Mouse (Mus musculus): ENCODE measurements around the gene Atxn7l1. TPM values are rescaled to one million over a fixed set of nuclear protein-coding genes. Genes with fewer than 3 reads are reported as not detected.

Gene Atxn7l1
- polyA plus RNA-seq, 1 experiment from 2014 or later, result 9.0 TPM

DNA sequence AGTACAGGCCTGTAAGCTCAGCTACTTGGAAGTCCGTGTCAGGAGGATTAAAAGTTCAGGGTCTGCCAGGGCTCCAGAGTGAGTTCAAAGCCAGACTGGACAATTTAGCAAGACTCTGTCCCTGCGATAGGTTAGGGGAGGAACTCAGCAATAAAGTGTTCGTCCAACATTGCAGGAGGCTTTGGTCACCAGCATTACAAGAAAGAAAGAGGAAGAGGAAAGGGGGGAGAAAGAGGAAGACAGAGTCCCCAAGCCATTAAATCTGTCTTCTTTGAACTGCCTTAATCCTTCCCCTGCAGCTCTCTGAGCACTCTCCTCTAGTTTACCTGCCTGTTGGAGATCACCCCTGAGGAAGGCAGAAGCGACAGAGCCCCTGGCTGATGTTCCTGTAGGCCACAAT lies 184.6 kb downstream of the Atxn7l1 start:
- no peak for ATAC-seq (ENCODE audit: low read depth)
- Histone ChIP-seq H3K4me1 (replicated peaks) (peaks cover 37% of the 10 kb centered on the region), H3K4me3 (replicated peaks) (no peak overlapping the region), H3K27ac (peak overlapping the region; percentile 26; the same call in 1 of the 2 replicates), H3K4me2 (no peak overlapping the region), H3K9me3 (replicated peaks) (no peaks in the 10 kb centered on the region), H3K9ac (no peak overlapping the region), H3K36me3 (peaks cover 60% of the 10 kb centered on the region), H3K27me3 (no peaks in the 10 kb centered on the region)
- no peak for DNase-seq
- 53% methylated on average over 4 of the region's 4 CpGs for WGBS (ENCODE audit: insufficient replicate concordance)

DNA sequence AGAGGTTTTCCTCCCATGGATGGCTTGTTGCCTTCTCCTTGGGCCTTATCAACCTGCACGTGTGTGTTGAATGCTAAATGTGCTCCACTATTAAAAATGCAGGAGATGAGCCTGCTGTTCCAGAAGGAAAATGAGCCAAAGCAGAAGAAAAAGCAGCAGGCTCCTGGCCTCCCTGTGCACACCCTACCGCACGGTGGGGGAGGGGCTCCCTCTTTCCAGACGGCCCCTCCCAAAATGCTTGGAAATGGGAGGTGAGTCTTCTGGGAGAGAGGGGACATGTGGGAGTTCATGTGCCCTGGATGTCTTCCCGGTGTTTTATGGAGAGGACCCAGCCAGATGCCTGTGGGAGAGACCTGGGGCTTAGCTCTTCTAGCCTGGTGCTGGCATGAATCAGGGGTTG lies 185.3 kb downstream of the Atxn7l1 start:
- Histone ChIP-seq H3K4me1 (replicated peaks) (peaks cover 40% of the 10 kb centered on the region), H3K27me3 (no peaks in the 10 kb centered on the region), H3K4me2 (no peak overlapping the region), H3K9me3 (replicated peaks) (no peaks in the 10 kb centered on the region), H3K27ac (0 out of 2 replicates have a peak overlapping the region, but pooled peaks have one; percentile 7), H3K4me3 (replicated peaks) (no peak overlapping the region), H3K9ac (no peak overlapping the region), H3K36me3 (peaks cover 58% of the 10 kb centered on the region)
- DNase-seq, result no peak
- ATAC-seq (ENCODE audit: low read depth), result no peak
- 69% methylated on average over 5 of the region's 5 CpGs for WGBS (ENCODE audit: insufficient replicate concordance)

DNA sequence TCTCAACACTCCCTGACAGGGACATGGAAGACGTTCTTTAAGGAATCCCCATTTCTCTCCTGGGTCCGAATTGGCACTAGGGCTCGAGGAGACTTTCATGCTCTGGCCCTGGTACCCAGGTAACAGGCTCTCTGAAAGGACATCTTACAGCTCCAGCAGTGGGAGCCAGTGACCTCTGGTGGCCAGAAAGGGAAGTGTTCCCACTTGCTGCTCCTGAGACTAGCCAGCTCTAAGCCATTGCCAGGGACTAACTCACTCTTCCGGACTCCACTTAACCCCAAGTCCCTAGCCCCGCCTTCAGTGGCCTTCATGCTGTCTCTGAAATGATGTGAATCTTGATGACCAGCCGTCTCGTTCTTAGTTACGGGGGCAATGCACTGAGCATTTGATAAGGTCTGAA lies 186.4 kb downstream of the Atxn7l1 start:
- peak; percentile 57 for ATAC-seq (ENCODE audit: low read depth)
- H3K4me2 ChIP-seq, result no peak overlapping the region
- H3K27me3 ChIP-seq, result no peaks in the 10 kb centered on the region
- 23% methylated on average over 8 of the region's 8 CpGs for WGBS (ENCODE audit: insufficient replicate concordance)
- peak overlapping the region; percentile 3; the same call in 1 of the 2 replicates for H3K9ac ChIP-seq
- peak; percentile 74 for DNase-seq
- H3K9me3 ChIP-seq (replicated peaks), result no peaks in the 10 kb centered on the region
- no peak overlapping the region for H3K4me3 ChIP-seq (replicated peaks)
- H3K27ac ChIP-seq, result peak overlapping the region; percentile 86
- peaks cover 40% of the 10 kb centered on the region for H3K4me1 ChIP-seq (replicated peaks)
- peaks cover 58% of the 10 kb centered on the region for H3K36me3 ChIP-seq

DNA sequence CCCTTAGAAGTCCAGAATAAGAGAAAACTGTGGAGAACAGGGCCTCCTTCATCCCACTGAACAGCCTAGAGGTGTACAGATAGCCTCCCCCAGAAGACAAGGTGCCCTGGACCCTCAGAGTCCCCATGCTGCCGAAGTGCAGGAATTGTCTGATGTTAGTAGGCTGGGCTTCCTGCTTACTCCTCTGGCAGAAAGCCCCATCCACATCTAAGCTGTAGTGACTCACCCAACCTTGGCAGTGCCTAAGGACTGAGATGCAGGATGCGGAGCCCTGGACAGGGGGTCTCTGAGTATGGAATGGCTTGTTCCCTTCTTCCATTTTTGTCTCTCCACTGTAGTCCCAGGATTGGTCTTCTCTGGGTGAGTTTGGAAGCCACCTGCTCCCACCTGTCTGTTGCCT lies 187.0 kb downstream of the Atxn7l1 start:
- peaks cover 57% of the 10 kb centered on the region for H3K36me3 ChIP-seq
- H3K9me3 ChIP-seq (replicated peaks), result no peaks in the 10 kb centered on the region
- H3K4me3 ChIP-seq (replicated peaks), result no peak overlapping the region
- 81% methylated on average over 2 of the region's 2 CpGs for WGBS (ENCODE audit: insufficient replicate concordance)
- peak overlapping the region; percentile 56 for H3K4me2 ChIP-seq
- peak overlapping the region; percentile 3; the same call in 1 of the 2 replicates for H3K9ac ChIP-seq
- ATAC-seq (ENCODE audit: low read depth) (peak; percentile 14), DNase-seq (no peak)
- H3K27ac ChIP-seq, result peak overlapping the region; percentile 86
- H3K4me1 ChIP-seq (replicated peaks), result peaks cover 42% of the 10 kb centered on the region
- no peaks in the 10 kb centered on the region for H3K27me3 ChIP-seq

DNA sequence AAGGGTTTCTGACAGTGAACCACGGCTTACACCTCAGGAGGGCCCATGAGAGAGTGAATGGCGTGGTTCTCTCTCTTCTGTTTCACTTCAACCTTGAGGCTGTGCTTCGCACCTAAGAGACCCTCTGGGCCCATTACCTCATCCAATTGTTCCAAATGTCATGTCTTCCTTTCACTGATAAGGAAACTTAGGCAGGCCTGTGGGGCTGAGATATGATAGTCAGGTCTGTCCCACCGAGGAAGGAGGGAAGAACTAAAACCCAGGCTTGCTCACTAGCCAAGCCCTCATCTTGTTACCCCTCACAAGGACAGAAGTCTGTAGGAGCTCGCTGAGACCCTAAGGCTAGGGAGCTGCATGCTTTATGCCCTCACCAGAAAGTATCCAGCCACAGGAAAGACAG lies 187.5 kb downstream of the Atxn7l1 start:
- peak overlapping the region; percentile 86 for H3K27ac ChIP-seq
- peak; percentile 80 for ATAC-seq (ENCODE audit: low read depth)

DNA sequence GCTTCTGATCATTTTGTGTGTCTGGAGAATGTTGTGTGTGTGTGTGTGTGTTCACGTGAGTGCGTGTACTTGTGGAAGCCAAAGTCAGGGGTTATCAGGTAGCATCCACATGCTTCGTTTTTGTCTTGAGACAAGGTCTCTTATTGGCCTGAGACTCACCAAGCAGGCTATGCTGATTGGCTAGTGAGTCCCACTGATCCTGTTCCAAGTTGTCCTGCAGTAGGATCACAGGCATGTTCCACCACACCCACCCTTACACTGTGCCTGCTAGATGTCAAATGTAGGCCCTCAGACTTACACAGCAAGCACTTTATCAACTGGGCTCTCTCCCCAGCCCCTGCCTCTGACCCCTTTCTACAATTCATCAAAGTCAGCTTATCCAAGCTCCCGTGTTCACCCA lies 187.9 kb downstream of the Atxn7l1 start:
- Histone ChIP-seq H3K4me1 (replicated peaks) (peaks cover 45% of the 10 kb centered on the region), H3K27me3 (no peaks in the 10 kb centered on the region), H3K4me2 (peak overlapping the region; percentile 56), H3K9me3 (replicated peaks) (no peaks in the 10 kb centered on the region), H3K4me3 (replicated peaks) (no peak overlapping the region), H3K9ac (peak overlapping the region; percentile 59; the same call in 1 of the 2 replicates), H3K27ac (peak overlapping the region; percentile 86), H3K36me3 (peaks cover 54% of the 10 kb centered on the region)
- WGBS (ENCODE audit: insufficient replicate concordance), result 25% methylated on average over 4 of the region's 4 CpGs
- DNase-seq (peak; percentile 37), ATAC-seq (ENCODE audit: low read depth) (peak; percentile 79)

More for the DNA sequence above, 187.5 kb downstream of the Atxn7l1 start:
- Histone ChIP-seq H3K27me3 (no peaks in the 10 kb centered on the region), H3K4me3 (replicated peaks) (no peak overlapping the region), H3K9ac (peak overlapping the region; percentile 59), H3K4me2 (peak overlapping the region; percentile 56), H3K9me3 (replicated peaks) (no peaks in the 10 kb centered on the region), H3K36me3 (peaks cover 56% of the 10 kb centered on the region), H3K4me1 (replicated peaks) (peaks cover 45% of the 10 kb centered on the region)
- WGBS (ENCODE audit: insufficient replicate concordance), result 27% methylated on average over 5 of the region's 5 CpGs
- peak; percentile 73 for DNase-seq

DNA sequence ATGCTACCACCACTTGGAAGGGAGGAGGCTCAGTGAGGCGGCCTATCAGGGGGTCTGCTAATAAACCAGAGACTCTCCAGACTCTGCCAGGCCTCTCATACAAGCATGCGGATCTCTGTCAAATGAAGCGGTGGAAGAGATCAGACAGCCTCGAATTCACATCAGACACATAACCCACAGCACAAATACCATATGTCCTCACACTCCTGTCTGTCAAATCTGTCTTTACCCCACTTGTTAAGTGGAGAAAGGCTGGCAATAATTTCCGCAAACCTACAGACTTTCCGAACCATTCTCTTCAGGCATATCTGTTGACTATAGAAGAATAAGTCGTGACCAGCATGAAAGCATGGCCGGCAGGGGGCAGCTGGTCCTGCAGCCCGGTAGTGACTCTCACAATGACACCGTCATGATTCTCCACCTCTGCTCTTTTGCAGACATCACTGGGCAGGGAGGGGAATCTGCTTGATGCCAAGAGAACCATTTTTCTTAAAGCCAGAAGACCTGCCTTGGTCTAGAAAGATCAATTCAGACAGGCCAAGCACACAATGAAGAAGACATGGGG lies 189.2 kb downstream of the Atxn7l1 start:
- Histone ChIP-seq H3K4me2 (no peak overlapping the region), H3K9me3 (replicated peaks) (no peaks in the 10 kb centered on the region), H3K27me3 (no peaks in the 10 kb centered on the region), H3K27ac (no peak overlapping the region), H3K4me1 (replicated peaks) (peaks cover 51% of the 10 kb centered on the region), H3K4me3 (replicated peaks) (no peak overlapping the region), H3K9ac (no peak overlapping the region), H3K36me3 (peaks cover 58% of the 10 kb centered on the region)
- DNase-seq (no peak), ATAC-seq (ENCODE audit: low read depth) (no peak)
- WGBS (ENCODE audit: insufficient replicate concordance), result 78% methylated on average over 10 of the region's 10 CpGs

DNA sequence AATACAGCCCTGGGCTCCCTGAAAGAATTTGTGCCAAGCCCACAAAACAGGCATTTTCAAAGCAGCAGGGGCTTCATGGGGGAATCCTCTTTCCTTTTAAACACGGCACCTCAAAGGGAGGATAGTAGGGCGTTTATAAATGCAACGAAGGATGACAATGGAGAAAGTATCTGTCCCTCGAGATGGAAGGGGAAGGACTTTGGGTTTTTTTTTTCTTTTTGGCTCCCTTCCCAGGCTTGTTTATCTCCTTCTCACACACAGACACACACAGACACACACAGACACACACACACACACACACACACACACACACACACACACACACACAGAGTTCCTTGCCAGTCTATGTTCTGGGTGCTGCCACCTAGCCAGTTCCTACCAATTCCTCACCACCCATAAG lies 189.8 kb downstream of the Atxn7l1 start:
- no peak for ATAC-seq (ENCODE audit: low read depth)
- Histone ChIP-seq H3K4me3 (replicated peaks) (no peak overlapping the region), H3K9me3 (replicated peaks) (no peaks in the 10 kb centered on the region), H3K4me2 (no peak overlapping the region), H3K9ac (no peak overlapping the region), H3K36me3 (peaks cover 62% of the 10 kb centered on the region), H3K4me1 (replicated peaks) (peaks cover 46% of the 10 kb centered on the region), H3K27ac (no peak overlapping the region), H3K27me3 (no peaks in the 10 kb centered on the region)
- 71% methylated on average over 4 of the region's 4 CpGs for WGBS (ENCODE audit: insufficient replicate concordance)
- no peak for DNase-seq

DNA sequence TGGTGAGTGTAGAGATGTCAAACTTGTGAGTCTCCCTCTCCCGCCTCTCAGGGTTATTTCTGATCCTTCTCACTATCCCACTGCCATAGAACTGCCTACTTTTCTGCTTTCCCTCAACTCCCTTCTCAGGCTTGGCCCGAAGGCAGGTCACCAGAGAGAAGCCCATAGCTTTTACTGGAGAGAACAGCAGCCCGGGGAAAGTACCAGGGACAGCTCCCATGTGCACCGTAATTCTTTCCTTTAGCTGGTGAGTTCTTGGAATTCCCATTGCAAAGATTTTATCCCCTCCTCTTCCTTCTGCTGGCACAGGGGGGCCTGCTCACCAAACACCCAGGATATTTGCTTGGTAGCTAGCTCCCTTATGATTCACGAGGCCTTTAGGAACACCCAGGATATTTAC lies 190.7 kb downstream of the Atxn7l1 start:
- Histone ChIP-seq H3K27me3 (no peaks in the 10 kb centered on the region), H3K27ac (no peak overlapping the region), H3K36me3 (peaks cover 60% of the 10 kb centered on the region), H3K9ac (no peak overlapping the region), H3K9me3 (replicated peaks) (no peaks in the 10 kb centered on the region), H3K4me1 (replicated peaks) (peaks cover 46% of the 10 kb centered on the region), H3K4me3 (replicated peaks) (no peak overlapping the region), H3K4me2 (no peak overlapping the region)
- DNase-seq (no peak), ATAC-seq (ENCODE audit: low read depth) (no peak)
- WGBS (ENCODE audit: insufficient replicate concordance), result 66% methylated on average over 5 of the region's 5 CpGs

DNA sequence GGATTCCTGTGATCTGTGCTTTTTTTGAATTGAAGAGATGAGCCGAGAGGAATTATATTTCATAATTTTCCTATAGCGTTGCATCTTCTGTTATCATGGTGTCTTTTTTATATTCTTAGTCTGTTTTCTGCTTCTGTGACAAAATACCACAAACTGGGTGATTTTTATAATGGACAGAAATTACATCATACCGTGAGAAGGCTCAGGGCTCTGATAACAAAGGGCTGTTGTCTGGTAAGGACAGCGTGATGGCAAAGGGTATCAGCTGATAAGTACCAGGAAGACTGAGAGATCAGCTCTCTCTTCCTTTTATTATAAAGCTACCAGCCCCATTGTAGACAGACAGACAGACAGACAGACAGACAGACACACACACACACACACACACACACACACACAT lies 192.3 kb downstream of the Atxn7l1 start:
- Histone ChIP-seq H3K4me3 (replicated peaks) (no peak overlapping the region), H3K9ac (no peak overlapping the region), H3K4me1 (replicated peaks) (peaks cover 41% of the 10 kb centered on the region), H3K27me3 (no peaks in the 10 kb centered on the region), H3K27ac (no peak overlapping the region), H3K4me2 (no peak overlapping the region), H3K36me3 (peaks cover 69% of the 10 kb centered on the region), H3K9me3 (replicated peaks) (no peaks in the 10 kb centered on the region)
- WGBS (ENCODE audit: insufficient replicate concordance), result 60% methylated on average over 4 of the region's 4 CpGs
- ATAC-seq (ENCODE audit: low read depth) (no peak), DNase-seq (no peak)

DNA sequence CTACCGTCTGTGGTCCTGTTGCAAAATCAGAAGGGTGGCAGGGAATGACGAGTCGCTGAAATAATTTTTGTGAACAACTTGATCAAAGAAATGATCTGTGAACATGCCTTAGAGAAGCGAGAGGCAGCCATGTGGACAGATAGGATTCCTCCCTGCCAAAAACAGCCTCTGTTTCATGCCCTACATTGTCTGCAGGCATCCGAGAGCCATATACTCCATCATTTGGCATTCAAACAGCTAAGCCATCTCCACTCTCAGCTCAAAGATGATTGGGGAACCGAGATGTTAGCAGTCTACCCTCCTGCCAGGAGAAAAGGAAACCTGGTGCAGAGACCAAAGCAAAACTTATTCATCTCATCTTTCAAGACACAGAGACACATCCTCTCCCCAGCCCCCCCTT lies 193.2 kb downstream of the Atxn7l1 start:
- Histone ChIP-seq H3K36me3 (peaks cover 77% of the 10 kb centered on the region), H3K27ac (no peak overlapping the region), H3K4me2 (no peak overlapping the region), H3K9ac (no peak overlapping the region), H3K4me1 (replicated peaks) (peaks cover 32% of the 10 kb centered on the region), H3K4me3 (replicated peaks) (no peak overlapping the region), H3K9me3 (replicated peaks) (no peaks in the 10 kb centered on the region), H3K27me3 (no peaks in the 10 kb centered on the region)
- DNase-seq (no peak), ATAC-seq (ENCODE audit: low read depth) (no peak)
- WGBS (ENCODE audit: insufficient replicate concordance), result 82% methylated on average over 6 of the region's 6 CpGs

DNA sequence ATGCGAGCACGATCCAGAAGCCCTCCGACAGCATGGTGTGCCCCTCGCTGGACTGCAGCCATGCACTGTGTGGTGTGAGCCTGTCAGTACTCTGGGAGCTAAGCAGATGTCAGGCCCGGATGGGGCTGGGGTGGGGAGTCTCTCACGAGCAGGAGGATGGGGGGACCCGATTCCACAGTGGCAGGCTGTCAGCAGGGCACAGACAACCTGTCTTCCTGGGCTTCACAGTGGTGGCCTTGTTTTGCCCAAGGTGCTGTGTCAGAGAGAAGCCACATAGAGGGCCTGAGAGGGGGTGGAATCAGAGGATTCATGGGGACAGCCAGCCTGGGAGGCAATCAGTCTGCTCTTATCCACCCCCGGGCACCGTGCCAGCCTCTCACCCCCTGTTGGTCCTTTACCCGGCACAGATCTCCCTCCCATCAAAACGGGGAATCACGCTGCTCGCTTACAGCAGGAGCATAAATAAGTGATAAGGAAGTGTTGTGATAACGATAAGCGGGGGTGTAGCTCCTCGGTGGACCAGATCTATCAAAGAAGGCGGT lies 193.9 kb downstream of the Atxn7l1 start:
- ATAC-seq (ENCODE audit: low read depth), result no peak
- Histone ChIP-seq H3K27me3 (no peaks in the 10 kb centered on the region), H3K4me2 (no peak overlapping the region), H3K4me1 (replicated peaks) (peaks cover 25% of the 10 kb centered on the region), H3K9me3 (replicated peaks) (no peaks in the 10 kb centered on the region), H3K36me3 (peaks cover 80% of the 10 kb centered on the region), H3K4me3 (replicated peaks) (no peak overlapping the region), H3K27ac (no peak overlapping the region), H3K9ac (no peak overlapping the region)
- WGBS (ENCODE audit: insufficient replicate concordance), result 68% methylated on average over 17 of the region's 17 CpGs
- DNase-seq, result no peak
